Mouse (Mus musculus): ENCODE results near the gene Tmem132e.

DNA sequence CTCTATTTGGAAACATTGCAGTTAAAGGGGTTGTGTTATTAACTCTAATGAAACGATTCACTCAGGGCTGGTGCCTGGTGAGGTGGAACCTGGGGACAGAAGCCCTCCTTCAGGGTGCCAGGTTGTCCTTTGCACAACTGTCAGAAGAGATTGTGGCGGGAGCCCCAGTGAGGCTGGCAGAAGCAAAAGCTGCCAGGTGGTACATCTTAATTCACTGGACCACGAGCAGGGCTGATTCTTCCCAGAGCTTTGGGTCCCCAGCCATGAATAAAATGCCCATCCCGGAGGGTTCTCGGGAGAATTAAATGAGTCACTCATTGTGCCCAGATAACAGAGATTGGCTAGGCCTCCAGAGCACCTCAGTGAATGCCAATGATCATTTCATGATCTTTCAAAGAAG, 63.8 kb downstream of the Tmem132e start:
- TF ChIP-seq CTCF (IDR thresholded peaks at IDR 0.05; ENCODE audit: low read depth) (no peak), EP300 (IDR thresholded peaks at IDR 0.05; ENCODE audit: low read depth) (no peak)

Measured in heart, postnatal 0 days (tissue).